Mouse (Mus musculus): ENCODE measurements around the gene Gm19345. TPM values are rescaled to one million over a fixed set of nuclear protein-coding genes. Genes with fewer than 3 reads are reported as not detected.

Gene Gm19345
- polyA plus RNA-seq, 1 experiment from 2014 or later: 0.75 TPM

DNA sequence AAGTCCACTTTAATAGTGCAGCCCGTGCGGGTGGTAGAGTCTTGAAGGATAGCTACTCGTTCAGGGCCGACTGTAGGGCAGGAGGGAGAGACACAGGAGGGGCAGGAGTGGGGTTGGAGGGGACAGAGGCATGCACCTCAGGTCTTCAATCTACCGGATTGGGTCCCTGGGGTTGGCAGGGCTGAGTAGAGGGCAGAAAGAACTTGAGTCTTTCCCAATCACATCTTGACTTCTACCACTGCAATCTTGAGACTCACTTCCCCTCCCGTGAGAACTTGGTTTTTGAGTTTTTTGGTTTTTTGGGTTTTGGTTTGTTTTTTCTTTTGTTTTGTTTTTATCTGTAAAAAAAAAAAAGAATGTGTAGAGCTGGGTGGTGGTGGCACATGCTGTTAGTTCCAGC is 4.5 kb downstream of the Gm19345 start:
- no peak overlapping the region for H3K4me2 ChIP-seq (ENCODE audit: low read depth, low read length)
- 76% methylated on average over 6 of the region's 6 CpGs for WGBS
- no peak for ATAC-seq (ENCODE audit: low read depth)
- no peaks in the 10 kb centered on the region for H3K36me3 ChIP-seq (ENCODE audit: control insufficient read depth, insufficient read depth, low read length)
- no peak overlapping the region for H3K4me3 ChIP-seq (ENCODE audit: low read depth, low read length)
- H3K27me3 ChIP-seq (replicated peaks; ENCODE audit: control insufficient read depth, insufficient read depth, low read length): peaks cover 6% of the 10 kb centered on the region
- no peak overlapping the region for H3K27ac ChIP-seq (replicated peaks; ENCODE audit: low read depth, low read length)
- no peak overlapping the region for H3K9ac ChIP-seq (ENCODE audit: low read depth, low read length)
- DNase-seq (ENCODE audit: low spot score): no peak
- H3K4me1 ChIP-seq (ENCODE audit: control insufficient read depth, insufficient read depth, low read length): no peaks in the 10 kb centered on the region
- no peaks in the 10 kb centered on the region for H3K9me3 ChIP-seq (ENCODE audit: control insufficient read depth, low read length)

DNA sequence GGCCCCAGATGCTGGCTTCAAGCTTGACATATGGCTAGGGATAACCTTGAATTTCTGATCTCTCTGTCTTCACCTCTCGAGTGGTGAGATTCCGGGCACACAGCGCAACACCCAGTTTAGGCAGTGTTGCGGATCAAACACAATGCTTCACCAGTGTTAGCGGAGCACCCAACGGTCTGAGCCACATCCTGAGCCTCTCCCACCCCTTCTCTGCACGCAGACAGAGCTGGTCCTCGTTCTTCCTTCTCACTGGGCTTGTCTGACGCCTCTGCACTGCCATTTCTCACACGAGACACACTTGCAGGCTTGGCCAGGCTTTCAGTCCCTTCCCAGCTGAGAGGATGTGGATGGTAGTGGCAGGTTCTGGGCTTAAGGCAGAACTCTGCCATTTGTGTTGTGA is 7.9 kb downstream of the Gm19345 start:
- DNase-seq (ENCODE audit: low spot score) (no peak), ATAC-seq (ENCODE audit: low read depth) (no peak)
- Histone ChIP-seq H3K9ac (ENCODE audit: low read depth, low read length) (no peak overlapping the region), H3K36me3 (ENCODE audit: control insufficient read depth, insufficient read depth, low read length) (no peaks in the 10 kb centered on the region), H3K27ac (replicated peaks; ENCODE audit: low read depth, low read length) (no peak overlapping the region), H3K4me1 (ENCODE audit: control insufficient read depth, insufficient read depth, low read length) (no peaks in the 10 kb centered on the region), H3K4me2 (ENCODE audit: low read depth, low read length) (no peak overlapping the region), H3K9me3 (ENCODE audit: control insufficient read depth, low read length) (no peaks in the 10 kb centered on the region), H3K4me3 (ENCODE audit: low read depth, low read length) (no peak overlapping the region), H3K27me3 (replicated peaks; ENCODE audit: control insufficient read depth, insufficient read depth, low read length) (no peaks in the 10 kb centered on the region)
- WGBS: 71% methylated on average over 10 of the region's 10 CpGs

GRCm38 (mm10) chr7:19861199-19861598 is 9.4 kb downstream of the Gm19345 start, which contains the start of gene Ceacam16:
TSS of gene Ceacam16 (minus strand) at chr7:19861299.
- Histone ChIP-seq H3K27ac (replicated peaks; ENCODE audit: low read depth, low read length) (no peak within 1 kb of the TSS), H3K4me1 (ENCODE audit: control insufficient read depth, insufficient read depth, low read length) (no peaks in the 10 kb centered on the region), H3K4me2 (ENCODE audit: low read depth, low read length) (no peak within 1 kb of the TSS), H3K4me3 (ENCODE audit: low read depth, low read length) (no peak within 1 kb of the TSS), H3K36me3 (ENCODE audit: control insufficient read depth, insufficient read depth, low read length) (no peaks in the 10 kb centered on the region), H3K9me3 (ENCODE audit: control insufficient read depth, low read length) (no peaks in the 10 kb centered on the region), H3K9ac (ENCODE audit: low read depth, low read length) (no peak within 1 kb of the TSS), H3K27me3 (replicated peaks; ENCODE audit: control insufficient read depth, insufficient read depth, low read length) (no peaks in the 10 kb centered on the region)
- ATAC-seq (ENCODE audit: low read depth) (no peak), DNase-seq (ENCODE audit: low spot score) (no peak)
- 74% methylated on average over 9 of the region's 9 CpGs for WGBS

DNA sequence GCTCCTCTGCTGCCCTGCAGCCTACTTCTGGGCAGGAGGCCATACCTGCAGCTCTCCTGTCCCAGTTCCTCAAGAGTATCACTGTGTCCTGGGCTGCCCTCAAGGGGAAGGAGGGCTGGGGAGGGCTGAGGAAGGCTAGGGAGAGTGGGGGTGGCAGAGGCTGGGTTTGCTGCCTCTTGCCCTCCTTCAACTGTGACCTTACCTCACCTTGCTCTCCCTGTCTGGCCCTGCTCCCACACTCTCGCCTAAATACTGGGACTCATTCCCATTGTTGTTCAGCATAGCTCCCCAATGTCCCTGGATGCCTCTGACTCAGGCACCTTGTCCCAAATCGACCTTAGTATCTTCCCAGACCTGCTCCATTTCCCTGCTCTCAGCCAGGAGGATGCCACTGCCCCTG is 12.4 kb downstream of the Gm19345 start:
- H3K27ac ChIP-seq (replicated peaks; ENCODE audit: low read depth, low read length): no peak overlapping the region
- no peaks in the 10 kb centered on the region for H3K9me3 ChIP-seq (ENCODE audit: control insufficient read depth, low read length)
- no peak overlapping the region for H3K4me3 ChIP-seq (ENCODE audit: low read depth, low read length)
- WGBS: 21% methylated on average over 1 of the region's 2 CpGs
- no peak overlapping the region for H3K4me2 ChIP-seq (ENCODE audit: low read depth, low read length)
- H3K36me3 ChIP-seq (ENCODE audit: control insufficient read depth, insufficient read depth, low read length): no peaks in the 10 kb centered on the region
- H3K4me1 ChIP-seq (ENCODE audit: control insufficient read depth, insufficient read depth, low read length): no peaks in the 10 kb centered on the region
- ATAC-seq (ENCODE audit: low read depth) (no peak), DNase-seq (ENCODE audit: low spot score) (no peak)
- H3K27me3 ChIP-seq (replicated peaks; ENCODE audit: control insufficient read depth, insufficient read depth, low read length): no peaks in the 10 kb centered on the region
- H3K9ac ChIP-seq (ENCODE audit: low read depth, low read length): no peak overlapping the region

DNA sequence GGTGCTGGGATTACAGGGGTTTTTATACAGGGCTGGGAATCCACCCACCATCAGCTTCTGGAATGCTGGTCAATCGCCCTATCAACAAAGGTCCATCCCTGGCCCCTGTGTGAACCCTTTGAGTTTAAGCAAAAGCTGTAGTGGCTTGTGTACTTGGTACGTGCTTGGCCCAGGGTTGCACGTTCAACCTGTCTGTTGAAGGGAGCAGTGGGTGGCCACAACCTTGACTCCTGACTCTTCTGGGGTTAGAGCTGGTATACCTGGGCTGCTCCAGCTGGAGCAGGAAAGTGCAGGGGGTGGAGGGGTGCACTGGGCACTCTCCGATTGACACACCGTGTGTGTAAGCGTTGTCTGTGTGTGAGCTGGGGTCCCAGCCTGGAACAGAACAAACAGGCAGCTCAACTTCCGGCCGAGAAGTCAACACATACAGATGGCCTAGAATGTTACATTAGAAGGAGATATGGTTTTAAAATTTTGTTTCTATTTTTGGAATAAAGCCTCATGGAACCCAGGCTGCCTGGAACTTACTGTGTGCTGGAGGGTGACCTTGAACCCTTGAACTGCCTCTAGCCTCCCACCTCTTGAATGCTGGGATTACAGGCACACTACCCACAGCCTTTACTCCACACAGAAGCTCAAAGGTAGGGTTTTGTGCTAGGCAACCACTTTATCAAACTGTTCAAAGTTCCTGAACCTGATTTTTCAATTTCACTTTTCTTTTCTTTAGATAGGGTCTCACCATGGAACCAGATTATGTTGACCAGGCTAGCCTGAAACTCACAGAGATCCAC is 13.6 kb downstream of the Gm19345 start:
- ATAC-seq (ENCODE audit: low read depth) (no peak), DNase-seq (ENCODE audit: low spot score) (no peak)
- Histone ChIP-seq H3K4me3 (ENCODE audit: low read depth, low read length) (no peak overlapping the region), H3K27ac (replicated peaks; ENCODE audit: low read depth, low read length) (no peak overlapping the region), H3K36me3 (ENCODE audit: control insufficient read depth, insufficient read depth, low read length) (no peaks in the 10 kb centered on the region), H3K9ac (ENCODE audit: low read depth, low read length) (no peak overlapping the region), H3K4me1 (ENCODE audit: control insufficient read depth, insufficient read depth, low read length) (no peaks in the 10 kb centered on the region), H3K4me2 (ENCODE audit: low read depth, low read length) (no peak overlapping the region), H3K27me3 (replicated peaks; ENCODE audit: control insufficient read depth, insufficient read depth, low read length) (no peaks in the 10 kb centered on the region), H3K9me3 (ENCODE audit: control insufficient read depth, low read length) (no peaks in the 10 kb centered on the region)
- 84% methylated on average over 8 of the region's 8 CpGs for WGBS

GRCm38 (mm10) chr7:19866490-19866889 is 14.7 kb downstream of the Gm19345 start:
- Histone ChIP-seq H3K4me1 (ENCODE audit: control insufficient read depth, insufficient read depth, low read length) (no peaks in the 10 kb centered on the region), H3K9me3 (ENCODE audit: control insufficient read depth, low read length) (no peaks in the 10 kb centered on the region), H3K36me3 (ENCODE audit: control insufficient read depth, insufficient read depth, low read length) (no peaks in the 10 kb centered on the region), H3K27ac (replicated peaks; ENCODE audit: low read depth, low read length) (no peak overlapping the region), H3K9ac (ENCODE audit: low read depth, low read length) (no peak overlapping the region), H3K4me3 (ENCODE audit: low read depth, low read length) (no peak overlapping the region), H3K4me2 (ENCODE audit: low read depth, low read length) (no peak overlapping the region), H3K27me3 (replicated peaks; ENCODE audit: control insufficient read depth, insufficient read depth, low read length) (no peaks in the 10 kb centered on the region)
- DNase-seq (ENCODE audit: low spot score) (no peak), ATAC-seq (ENCODE audit: low read depth) (no peak)
- WGBS: 84% methylated on average over 6 of the region's 6 CpGs

- H3K4me1 ChIP-seq (ENCODE audit: control insufficient read depth, insufficient read depth, low read length): no peaks in the 10 kb centered on the region
- H3K9me3 ChIP-seq (ENCODE audit: control insufficient read depth, low read length): no peaks in the 10 kb centered on the region
- WGBS: 84% methylated on average over 16 of the region's 16 CpGs
- no peak overlapping the region for H3K4me3 ChIP-seq (ENCODE audit: low read depth, low read length)
- ATAC-seq (ENCODE audit: low read depth) (no peak), DNase-seq (ENCODE audit: low spot score) (no peak)
- H3K36me3 ChIP-seq (ENCODE audit: control insufficient read depth, insufficient read depth, low read length): no peaks in the 10 kb centered on the region
- no peak overlapping the region for H3K27ac ChIP-seq (replicated peaks; ENCODE audit: low read depth, low read length)
- H3K9ac ChIP-seq (ENCODE audit: low read depth, low read length): no peak overlapping the region
- no peak overlapping the region for H3K4me2 ChIP-seq (ENCODE audit: low read depth, low read length)
- no peaks in the 10 kb centered on the region for H3K27me3 ChIP-seq (replicated peaks; ENCODE audit: control insufficient read depth, insufficient read depth, low read length)
Measured at GRCm38 (mm10) chr7:19867751-19868399, 16.1 kb downstream of the Gm19345 start.

GRCm38 (mm10) chr7:19871137-19871621 is 19.4 kb downstream of the Gm19345 start:
- Histone ChIP-seq H3K4me1 (ENCODE audit: control insufficient read depth, insufficient read depth, low read length) (no peaks in the 10 kb centered on the region), H3K4me2 (ENCODE audit: low read depth, low read length) (no peak overlapping the region), H3K36me3 (ENCODE audit: control insufficient read depth, insufficient read depth, low read length) (no peaks in the 10 kb centered on the region), H3K9me3 (ENCODE audit: control insufficient read depth, low read length) (no peaks in the 10 kb centered on the region), H3K9ac (ENCODE audit: low read depth, low read length) (no peak overlapping the region), H3K4me3 (ENCODE audit: low read depth, low read length) (no peak overlapping the region), H3K27me3 (replicated peaks; ENCODE audit: control insufficient read depth, insufficient read depth, low read length) (no peaks in the 10 kb centered on the region), H3K27ac (replicated peaks; ENCODE audit: low read depth, low read length) (no peak overlapping the region)
- ATAC-seq (ENCODE audit: low read depth) (no peak), DNase-seq (ENCODE audit: low spot score) (no peak)
- 54% methylated on average over 9 of the region's 10 CpGs for WGBS

Data from embryonic facial prominence, embryonic 14.5 days (tissue).